In genomic region chr2:22758310-22758972, GRCm38 (mm10) we compare ENCODE assay signal across 9 mouse cellular contexts. TPM values are rescaled to one million over a fixed set of nuclear protein-coding genes. Genes with fewer than 3 reads are reported as not detected.
A peak's percentile ranks its signal among the peaks of the same experiment; 100 is the strongest.
DNase-seq lines count a peak whose midpoint lies in the region; ATAC-seq lines count a peak whose summit lies in the region.
"Had no signal": no experiment of that assay in that cellular context is flagged by ENCODE, and none has a peak within 500 bp of the region (broad histone marks: within the 10 kb centered on the region; RNA-seq: fewer than 3 reads in every experiment).

No protein-coding gene starts in this region.

- H3K4me2 ChIP-seq in limb, embryonic 13.5 days (replicated peaks): no peak overlapping the region
- H3K4me2 ChIP-seq: embryonic facial prominence, embryonic 13.5 days had no signal

- no peaks in the 10 kb centered on the region for H3K36me3 ChIP-seq in limb, embryonic 13.5 days
- H3K36me3 ChIP-seq: embryonic facial prominence, embryonic 13.5 days had no signal

- no peaks in the 10 kb centered on the region for H3K9me3 ChIP-seq in limb, embryonic 13.5 days
- H3K9me3 ChIP-seq: embryonic facial prominence, embryonic 13.5 days had no signal

- no peak overlapping the region for H3K4me3 ChIP-seq in limb, embryonic 13.5 days
- H3K4me3 ChIP-seq: embryonic facial prominence, embryonic 13.5 days had no signal

- DNase-seq in urinary bladder, adult 18-20 months (ENCODE audit: low spot score in 2 of 2): peak; percentile 28 to 33
- DNase-seq in urinary bladder, adult 2 months (ENCODE audit: low spot score): no peak
- DNase-seq in cerebellum, adult 18-20 months: peak; percentile 60 to 67
- peak; percentile 69 for DNase-seq in kidney, adult 9 months
- peak; percentile 83 for DNase-seq in naive thymus-derived CD4-positive, alpha-beta T cell, adult 2 months (ENCODE audit: low read depth)
- peak; percentile 83 for DNase-seq in thymus, postnatal 4 days

- no peak overlapping the region for H3K9ac ChIP-seq in limb, embryonic 13.5 days
- H3K9ac ChIP-seq: embryonic facial prominence, embryonic 13.5 days had no signal

- no peaks in the 10 kb centered on the region for H3K4me1 ChIP-seq in limb, embryonic 13.5 days
- H3K4me1 ChIP-seq: embryonic facial prominence, embryonic 13.5 days had no signal

- WGBS in limb, embryonic 13.5 days: 42% methylated on average over 6 of the region's 6 CpGs

- no peak overlapping the region for H3K27ac ChIP-seq in limb, embryonic 13.5 days
- H3K27ac ChIP-seq: embryonic facial prominence, embryonic 13.5 days had no signal

- no peaks in the 10 kb centered on the region for H3K27me3 ChIP-seq in limb, embryonic 13.5 days
- H3K27me3 ChIP-seq: embryonic facial prominence, embryonic 13.5 days had no signal

- ATAC-seq in frontal cortex, adult (ENCODE audit: low TSS enrichment): peak; percentile 90
- peak; percentile 36; the same call in 1 of the 2 replicates for ATAC-seq in limb, embryonic 13.5 days (ENCODE audit: low FRiP score, low read depth)

RNA-seq across cellular contexts. Expression of gene Apbb1ip, which starts 15.5 kb away (rescaled TPM):
- polyA plus RNA-seq in urinary bladder, adult 2 months (2012; rRNA removed): 3.6 and 6.5 TPM in 2 replicates
- 1.8 and 2.2 TPM in 2 replicates for polyA plus RNA-seq in limb, embryonic 13.5 days (2015; fragmentation: Nextera tagmentation; extraction: Ambion mirVana)
